Comparison of ENCODE assay signal across 16 mouse cellular contexts in the genomic region with DNA sequence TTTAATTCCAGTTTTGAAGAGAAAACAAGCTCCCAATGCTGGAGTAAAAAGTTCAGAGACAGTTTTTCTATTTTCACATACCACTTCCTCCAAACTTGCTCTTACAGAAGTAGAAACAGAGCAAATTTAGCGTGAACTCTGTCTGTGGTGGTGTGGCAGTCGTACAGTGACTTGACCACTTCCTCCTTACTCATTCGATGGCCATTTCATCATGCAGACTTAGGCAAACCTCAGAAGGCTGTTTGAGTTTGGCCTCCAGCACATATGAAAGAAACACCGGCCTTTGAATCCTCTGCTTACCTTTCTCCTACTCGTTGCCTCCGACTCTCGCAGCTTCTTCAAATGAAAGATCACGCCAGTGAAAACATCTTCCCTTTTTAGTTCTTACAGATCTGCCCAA.
DNase-seq lines count a peak whose midpoint lies in the region; ATAC-seq lines count a peak whose summit lies in the region.
"Had no signal": no experiment of that assay in that cellular context is flagged by ENCODE, and none has a peak within 500 bp of the region (broad histone marks: within the 10 kb centered on the region; RNA-seq: fewer than 3 reads in every experiment).

No protein-coding gene starts in this region.

- ATAC-seq in megakaryocyte, adult 5-6 weeks (ENCODE audit: poor library complexity, severe bottlenecking) = peak; percentile 89
- ATAC-seq: forebrain, postnatal 0 days; intestine, embryonic 16.5 days had no signal

- peak; percentile 6 for DNase-seq in kidney, adult 9 months
- DNase-seq in kidney, adult 11 months = no peak
- DNase-seq in 3134 (ENCODE audit: extremely low read depth, insufficient read length, low spot score) (peak; percentile 62), MN1 (ENCODE audit: low spot score) (no peak)
- peak; percentile 47 for DNase-seq in brain, adult 2 months (ENCODE audit: low read depth, low spot score)
- DNase-seq in urinary bladder, postnatal 4 days (ENCODE audit: low spot score in 2 of 2) = no peak
- DNase-seq in B cell, adult 2 months = no peak
- DNase-seq: adrenal gland, adult 2 months; forebrain, postnatal 0 days; gastrocnemius, postnatal 36 days; heart, postnatal 4 days; kidney, postnatal 4 days; midbrain, embryonic 14.5 days; thymus, postnatal 36 days had no signal

Comparison
In these comparisons a context has a peak if more than half of its experiments do, and no peak if none do; other contexts are left out.
1. DNase-seq: peak in kidney, adult 9 months (single experiment), 3134 (single experiment) and brain, adult 2 months (single experiment); none in kidney, adult 11 months (single experiment), urinary bladder, postnatal 4 days (0 of 2), B cell, adult 2 months (0 of 2) and MN1 (single experiment).